Comparison of ENCODE assay signal across 11 mouse cellular contexts in the genomic region with DNA sequence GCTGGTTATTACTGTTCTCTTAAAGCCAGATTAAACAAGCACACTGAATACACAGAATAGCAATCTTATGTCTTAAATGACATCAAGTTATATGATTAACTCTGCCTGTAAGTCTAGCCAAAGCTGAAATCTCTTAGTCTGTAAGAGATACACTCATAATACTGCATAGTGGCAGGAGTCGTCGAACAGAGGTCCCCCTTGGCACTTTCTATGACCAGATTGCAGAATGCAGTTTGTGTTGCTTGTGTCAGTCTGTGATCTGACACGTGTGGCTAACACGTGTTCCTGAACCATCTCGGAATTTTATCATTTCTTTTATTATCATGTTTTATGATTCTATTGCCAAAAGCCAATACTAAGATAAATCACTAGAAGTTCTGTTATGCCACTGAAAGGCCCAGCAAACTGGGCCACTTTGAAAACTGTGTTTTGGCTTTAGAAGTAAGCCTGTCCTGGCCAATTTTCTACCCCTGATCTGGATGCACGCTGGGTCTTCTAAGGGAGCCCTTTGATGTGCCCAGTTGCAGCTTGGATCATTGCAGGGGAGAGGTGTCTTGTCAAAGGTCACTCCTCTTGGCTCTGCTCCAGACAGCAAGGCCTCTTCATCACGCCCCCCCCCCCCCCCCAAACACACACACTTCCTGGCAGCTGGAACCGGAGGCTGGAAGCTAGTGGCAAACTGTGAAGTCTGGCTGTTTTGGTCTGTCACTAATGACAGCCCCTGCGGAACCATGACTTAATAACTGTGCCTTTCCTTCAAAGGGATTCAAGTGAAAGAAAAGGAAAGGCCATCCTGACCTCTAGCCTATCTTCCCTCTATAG.
DNase-seq lines count a peak whose midpoint lies in the region; ATAC-seq lines count a peak whose summit lies in the region.
"Had no signal": no experiment of that assay in that cellular context is flagged by ENCODE, and none has a peak within 500 bp of the region (broad histone marks: within the 10 kb centered on the region; RNA-seq: fewer than 3 reads in every experiment).

No protein-coding gene starts in this region.

- H3K9me3 ChIP-seq in lung, embryonic 16.5 days (ENCODE audit: control insufficient read depth, low read length), result no peaks in the 10 kb centered on the region
- no peaks in the 10 kb centered on the region for H3K9me3 ChIP-seq in forebrain, embryonic 14.5 days (replicated peaks; ENCODE audit: control insufficient read depth, low read length)
- H3K9me3 ChIP-seq in midbrain, embryonic 13.5 days, result no peaks in the 10 kb centered on the region
- H3K9me3 ChIP-seq: heart, embryonic 13.5 days had no signal

- no peak overlapping the region for H3K9ac ChIP-seq in lung, embryonic 16.5 days (ENCODE audit: low read length)
- H3K9ac ChIP-seq in forebrain, embryonic 14.5 days (ENCODE audit: low read length), result 0 out of 2 replicates have a peak overlapping the region, but pooled peaks have one; percentile 17
- no peak overlapping the region for H3K9ac ChIP-seq in midbrain, embryonic 13.5 days (replicated peaks)
- H3K9ac ChIP-seq: heart, embryonic 13.5 days; liver, embryonic 14.5 days had no signal

- whole genome bisulfite sequencing in lung, embryonic 16.5 days, result 26% methylated on average over 9 of the region's 9 CpGs
- 48% methylated on average over 9 of the region's 9 CpGs for WGBS in forebrain, embryonic 14.5 days
- WGBS in midbrain, embryonic 13.5 days, result 40% methylated on average over 9 of the region's 9 CpGs

- peak; percentile 27 for DNase-seq in adrenal gland, adult 2 months
- no peak for DNase-seq in adrenal gland, postnatal 25 days
- no peak for DNase-seq in lung, postnatal 25 days (ENCODE audit: low spot score)
- DNase-seq in forebrain, embryonic 14.5 days (ENCODE audit: low spot score), result peak; percentile 55
- DNase-seq in left cerebral cortex, postnatal 36 days (ENCODE audit: low spot score in 2 of 2), result no peak

- no peak overlapping the region for H3K4me2 ChIP-seq in lung, embryonic 16.5 days (ENCODE audit: low read depth, low read length)
- no peak overlapping the region for H3K4me2 ChIP-seq in forebrain, embryonic 14.5 days (ENCODE audit: low read length)
- H3K4me2 ChIP-seq in midbrain, embryonic 13.5 days (replicated peaks), result no peak overlapping the region
- H3K4me2 ChIP-seq: heart, embryonic 13.5 days had no signal

- H3K27me3 ChIP-seq in lung, embryonic 16.5 days (ENCODE audit: control insufficient read depth, insufficient read depth, low read depth, low read length), result no peaks in the 10 kb centered on the region
- H3K27me3 ChIP-seq in forebrain, embryonic 14.5 days (replicated peaks; ENCODE audit: control insufficient read depth, insufficient read depth, low read length), result no peaks in the 10 kb centered on the region
- H3K27me3 ChIP-seq in midbrain, embryonic 13.5 days, result no peaks in the 10 kb centered on the region
- H3K27me3 ChIP-seq: heart, embryonic 13.5 days had no signal

- H3K27ac ChIP-seq in lung, embryonic 16.5 days (ENCODE audit: low read length), result no peak overlapping the region
- no peak overlapping the region for H3K27ac ChIP-seq in forebrain, embryonic 14.5 days (ENCODE audit: low read depth, low read length)
- peak overlapping the region; percentile 62; the same call in 1 of the 2 replicates for H3K27ac ChIP-seq in midbrain, embryonic 13.5 days
- H3K27ac ChIP-seq: heart, embryonic 13.5 days; liver, embryonic 14.5 days had no signal

- intact Hi-C loops in left cerebral cortex, postnatal 36 days (cut with DNase I), result no loop called here

- peak; percentile 38; the same call in 1 of the 2 replicates for ATAC-seq in lung, embryonic 16.5 days (ENCODE audit: low read depth)
- peak; percentile 65 for ATAC-seq in forebrain, embryonic 14.5 days
- ATAC-seq in midbrain, embryonic 13.5 days, result peak; percentile 84
- ATAC-seq in erythroblast, adult 5-6 weeks (replicated peaks; ENCODE audit: low FRiP score, poor library complexity, severe bottlenecking), result no peak
- ATAC-seq: Patski had no signal

- no peak overlapping the region for H3K4me3 ChIP-seq in lung, embryonic 16.5 days (ENCODE audit: low read length)
- H3K4me3 ChIP-seq in forebrain, embryonic 14.5 days (ENCODE audit: low read depth, low read length), result no peak overlapping the region
- H3K4me3 ChIP-seq in midbrain, embryonic 13.5 days (replicated peaks), result no peak overlapping the region
- H3K4me3 ChIP-seq: heart, embryonic 13.5 days had no signal

- no peaks in the 10 kb centered on the region for H3K36me3 ChIP-seq in lung, embryonic 16.5 days (ENCODE audit: control insufficient read depth, insufficient read depth, low read length)
- no peaks in the 10 kb centered on the region for H3K36me3 ChIP-seq in forebrain, embryonic 14.5 days (ENCODE audit: control insufficient read depth, insufficient read depth, low read length)
- H3K36me3 ChIP-seq in midbrain, embryonic 13.5 days, result no peaks in the 10 kb centered on the region
- H3K36me3 ChIP-seq: heart, embryonic 13.5 days had no signal

- H3K4me1 ChIP-seq in lung, embryonic 16.5 days (replicated peaks; ENCODE audit: control insufficient read depth, insufficient read depth, low read length), result peaks cover 9% of the 10 kb centered on the region
- H3K4me1 ChIP-seq in forebrain, embryonic 14.5 days (ENCODE audit: control insufficient read depth, insufficient read depth, low read length), result peaks cover 11% of the 10 kb centered on the region
- peaks cover 21% of the 10 kb centered on the region for H3K4me1 ChIP-seq in midbrain, embryonic 13.5 days (replicated peaks)

Comparison
In these comparisons a context has a peak if more than half of its experiments do, and no peak if none do; other contexts are left out.
1. DNase-seq: peak in adrenal gland, adult 2 months (single experiment) and forebrain, embryonic 14.5 days (single experiment); none in adrenal gland, postnatal 25 days (single experiment), lung, postnatal 25 days (single experiment) and left cerebral cortex, postnatal 36 days (0 of 2).